Mouse (Mus musculus) Muller cell, postnatal 12 days (primary cell): Measurements from ENCODE around the gene Cyp3a57.
"Not testable (repeated sequence)": the region's sequence is repeated elsewhere in the genome, so short reads cannot be mapped to it uniquely, and the experiment has no call there.

Source experiments
- DNase-seq: peaks from one replicate; pipeline ENCODE4 v3.0.0-alpha.2; 2015; ENCODE audit errors: inconsistent ontology term

Cyp3a57 gene

GRCm38 (mm10) chr5:145344941-145345340 lies at the start of gene Cyp3a57:
Gene Cyp3a57 (plus strand): TSS chr5:145345279.
- DNase-seq: no peak

- no peak for DNase-seq
Observed at GRCm38 (mm10) chr5:145300469-145300868, 44.6 kb upstream of the Cyp3a57 start.

- DNase-seq: not testable (repeated sequence)
Observed at GRCm38 (mm10) chr5:145301796-145302195, 43.3 kb upstream of the Cyp3a57 start.

GRCm38 (mm10) chr5:145302424-145302823 lies 42.7 kb upstream of the Cyp3a57 start:
- DNase-seq: no peak

GRCm38 (mm10) chr5:145306953-145307352 lies 38.1 kb upstream of the Cyp3a57 start:
- not testable (repeated sequence) for DNase-seq

- DNase-seq: not testable (repeated sequence)
Observed at GRCm38 (mm10) chr5:145307811-145308210, 37.3 kb upstream of the Cyp3a57 start.

- no peak for DNase-seq
Observed at GRCm38 (mm10) chr5:145313845-145314244, 31.2 kb upstream of the Cyp3a57 start.

- no peak for DNase-seq
Observed at GRCm38 (mm10) chr5:145317141-145317540, 27.9 kb upstream of the Cyp3a57 start.

- DNase-seq: not testable (repeated sequence)
Observed at GRCm38 (mm10) chr5:145338756-145339155, 6.3 kb upstream of the Cyp3a57 start.

- DNase-seq: no peak
Observed at GRCm38 (mm10) chr5:145349697-145350096, 4.6 kb downstream of the Cyp3a57 start.

GRCm38 (mm10) chr5:145353081-145353480 lies 8.0 kb downstream of the Cyp3a57 start:
- peak; percentile 5 for DNase-seq

- DNase-seq: not testable (repeated sequence)
Observed at GRCm38 (mm10) chr5:145415416-145415815, 70.3 kb downstream of the Cyp3a57 start.

- DNase-seq: no peak
Observed at GRCm38 (mm10) chr5:145422287-145422686, 77.2 kb downstream of the Cyp3a57 start.

- DNase-seq: no peak
Observed at GRCm38 (mm10) chr5:145431004-145431403, 85.9 kb downstream of the Cyp3a57 start.

GRCm38 (mm10) chr5:145433688-145434087 lies 88.6 kb downstream of the Cyp3a57 start:
- DNase-seq: no peak
